Mouse (Mus musculus) heart, postnatal 0 days (tissue): ENCODE measurements around the gene Cir1.

Source experiments
- CTCF ChIP-seq: IDR thresholded peaks from 2 replicates; pipeline ENCODE4 v1.5.1; 2016; ENCODE audit warnings: antibody characterized with exemption, control low read depth, low read depth
- EP300 ChIP-seq: IDR thresholded peaks from 2 replicates; pipeline ENCODE4 v1.6.1; 2016; ENCODE audit warnings: antibody characterized with exemption, low read depth

GRCm38 (mm10) chr2:73351496-73351895 lies 39.0 kb upstream of the Cir1 start:
- TF ChIP-seq CTCF: no peak
- TF ChIP-seq EP300: no peak
